Mouse (Mus musculus) lung, postnatal 4 days (tissue): ENCODE results near the gene Spns2.

Experiments
- DNase-seq, 2 experiments: peaks; one replicate each; pipeline ENCODE4 v3.0.0; 2021

Spns2 gene

DNA sequence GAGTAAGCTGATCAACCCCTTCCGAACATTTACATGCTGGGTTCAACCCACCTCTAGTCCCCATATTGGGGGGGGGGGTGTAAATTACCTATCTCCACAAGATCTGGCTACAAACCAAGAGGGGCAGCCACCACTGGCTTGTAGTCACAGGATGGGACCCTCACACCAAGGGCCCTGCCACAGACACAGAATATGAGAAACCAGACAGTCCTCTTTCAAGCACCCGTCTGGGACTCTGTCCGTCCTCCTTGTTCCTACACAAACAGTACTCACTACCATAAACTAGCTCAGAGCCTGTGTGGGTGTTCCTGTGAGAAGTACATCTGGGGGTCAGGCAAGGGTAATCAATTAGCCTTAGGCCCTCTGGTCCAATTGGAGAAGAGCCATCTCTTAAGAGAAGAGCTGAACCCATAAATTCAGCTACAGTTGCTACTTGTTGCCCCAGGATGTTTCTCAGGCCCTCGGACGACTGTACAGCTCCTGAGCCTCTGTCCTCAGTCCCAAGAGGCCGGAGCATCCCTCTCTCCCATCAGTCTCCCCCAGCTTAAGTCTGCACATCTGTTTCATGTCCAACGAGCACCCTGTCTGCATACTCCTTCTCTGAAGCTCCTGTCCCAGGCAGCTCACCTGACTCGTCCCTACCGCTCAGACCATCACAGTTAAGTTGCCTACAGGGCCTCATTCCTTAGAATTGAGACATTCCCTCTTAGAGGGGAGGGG, 81.1 kb downstream of the Spns2 start:
- no peak for DNase-seq

DNA sequence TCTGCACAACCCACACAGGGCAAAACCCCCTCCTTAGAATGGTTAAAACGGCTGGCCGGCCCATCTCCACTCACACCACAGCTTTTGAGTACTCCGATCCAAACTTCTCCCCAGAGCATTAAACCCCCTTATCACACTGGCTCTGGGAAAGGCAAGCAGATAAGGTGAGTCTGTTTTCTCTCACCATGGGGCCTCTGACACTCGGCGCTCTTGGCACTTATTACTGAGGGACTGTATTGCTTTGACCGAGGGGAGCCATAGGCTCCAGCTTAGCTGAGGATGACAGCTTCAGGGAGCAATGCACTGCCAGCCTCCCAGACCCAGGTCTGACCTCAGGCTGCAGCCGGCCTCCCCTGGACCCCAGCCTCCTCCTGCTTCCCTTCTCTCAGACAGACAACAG, 82.1 kb downstream of the Spns2 start:
- peak in 1 of 2 experiments; percentile 25 for DNase-seq

DNA sequence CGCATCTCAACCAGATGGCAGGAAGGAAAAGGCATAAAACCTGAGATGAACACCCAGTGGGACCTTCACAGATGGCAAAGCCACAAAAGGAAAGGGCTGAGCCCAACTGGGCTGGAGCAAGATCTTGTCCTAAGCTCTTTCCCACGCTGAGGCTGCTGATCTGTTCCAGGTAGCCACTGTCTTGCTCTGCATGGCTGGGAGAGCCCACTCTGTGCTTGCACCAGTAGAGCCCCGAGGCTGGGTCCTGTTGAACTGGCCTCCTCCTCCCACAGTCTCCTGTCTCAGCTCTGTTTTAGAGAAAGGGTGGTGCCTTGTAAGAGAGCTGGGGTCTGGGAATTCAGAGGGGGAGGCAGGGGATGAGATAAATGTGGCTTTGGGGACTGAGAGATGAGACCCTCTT, 82.6 kb downstream of the Spns2 start:
- DNase-seq: peak in 1 of 2 experiments; percentile 19

DNA sequence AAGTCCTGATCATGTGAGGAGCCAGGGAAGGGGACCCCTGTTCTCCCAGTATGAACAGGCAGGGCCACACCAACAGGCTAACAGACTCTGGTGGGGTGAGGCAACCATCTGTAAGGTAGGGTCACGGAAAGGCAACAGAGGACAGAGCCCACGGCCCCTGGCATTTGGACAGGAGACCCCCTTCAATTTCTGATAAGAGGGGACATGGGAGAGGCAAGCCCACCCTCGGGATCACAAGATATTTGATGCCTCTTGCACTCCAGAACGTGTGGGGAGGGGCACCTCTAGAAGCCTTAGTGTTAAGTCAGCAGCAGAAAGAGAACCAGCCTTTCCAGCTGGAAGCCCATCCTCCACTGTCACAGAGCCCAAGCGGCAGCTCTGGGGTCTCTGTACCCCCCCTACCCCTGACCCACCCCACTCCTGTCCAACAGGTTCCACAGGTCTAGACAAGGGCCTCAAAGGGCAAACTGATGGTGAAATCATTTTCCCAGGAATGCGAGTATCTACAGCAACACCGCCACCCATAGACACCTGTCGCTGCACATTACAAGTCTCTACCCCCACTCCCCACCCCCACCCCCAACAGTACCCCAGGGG, 83.5 kb downstream of the Spns2 start:
- DNase-seq: peak; percentile 40 to 48

DNA sequence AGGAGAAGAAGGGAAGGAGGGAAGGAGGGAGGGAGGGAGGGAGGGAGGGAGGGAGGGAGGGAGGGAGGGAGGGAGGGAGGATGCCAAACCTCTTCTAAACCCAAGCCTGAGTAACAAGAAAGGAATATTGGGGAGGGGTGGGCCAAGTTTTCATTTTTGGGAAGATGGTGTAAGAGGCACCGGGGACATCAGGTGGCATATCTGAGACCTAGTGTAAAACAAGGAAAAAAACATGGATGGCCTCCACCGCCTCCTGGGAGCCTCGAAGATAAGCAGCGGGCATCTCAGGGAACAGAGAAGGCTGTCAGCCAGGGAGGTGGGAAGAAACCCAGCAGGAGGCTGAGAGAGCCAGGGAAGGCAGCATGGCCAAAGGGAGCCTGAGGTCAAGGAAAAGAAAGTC, 84.2 kb downstream of the Spns2 start:
- DNase-seq: peak in 1 of 2 experiments; percentile 19

DNA sequence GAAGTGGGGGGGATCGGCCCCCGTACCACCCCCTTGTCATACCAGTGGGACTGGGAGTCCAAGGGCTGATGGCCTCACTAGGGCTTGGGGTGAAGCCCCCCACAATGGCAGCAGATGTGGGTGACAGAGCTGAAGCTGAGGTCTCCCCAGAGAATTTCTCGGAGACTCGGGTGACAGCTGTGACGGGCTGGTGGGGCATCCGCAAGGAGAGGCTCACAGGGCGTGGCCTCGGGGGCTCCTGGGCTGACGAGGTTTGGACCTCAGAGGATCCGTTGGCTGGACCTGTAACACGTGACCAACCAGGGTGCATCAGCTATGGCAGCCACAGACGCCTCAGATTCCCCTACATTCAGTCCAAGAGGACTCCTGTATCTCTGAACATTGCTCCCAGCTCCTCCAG, 86.7 kb downstream of the Spns2 start:
- peak in 1 of 2 experiments; percentile 20 for DNase-seq

DNA sequence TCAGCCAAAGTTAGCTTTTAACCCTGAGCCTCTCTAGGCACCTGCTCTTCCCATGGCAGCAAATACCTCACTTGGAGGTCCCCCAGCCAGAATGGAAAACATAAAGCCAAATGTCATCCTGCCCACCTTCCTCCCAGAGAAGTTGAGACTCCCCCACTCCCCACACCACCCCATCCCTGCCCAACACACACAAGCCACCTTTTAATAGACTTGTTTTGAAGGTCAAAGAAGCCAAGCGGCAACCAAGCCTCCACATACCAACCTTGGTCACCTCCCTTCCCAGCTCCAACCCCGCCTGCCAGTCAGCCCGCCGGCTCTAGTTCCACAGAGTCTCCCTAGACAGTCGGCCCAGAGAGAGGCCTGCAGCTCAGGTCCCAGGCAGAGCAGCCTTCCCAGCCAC, 87.7 kb downstream of the Spns2 start:
- peak in 1 of 2 experiments; percentile 23 for DNase-seq
